Mouse (Mus musculus): ENCODE measurements around the gene Insyn1. TPM values are rescaled to one million over a fixed set of nuclear protein-coding genes. Genes with fewer than 3 reads are reported as not detected.
A peak's percentile ranks its signal among the peaks of the same experiment; 100 is the strongest.

The Insyn1 gene
- total and polyA plus RNA-seq, 2 experiments from 2014 or later: 7.2 to 131 TPM

GRCm38 (mm10) chr9:58467345-58468025 is 20.9 kb upstream of the Insyn1 start:
- no peak for TF ChIP-seq CTCF (IDR thresholded peaks at IDR 0.05)
- peak overlapping the region; percentile 14 for H3K27ac ChIP-seq (ENCODE audit: low read depth, low read length)
- DNase-seq (ENCODE audit: low spot score) (peak; percentile 43), ATAC-seq (ENCODE audit: low FRiP score) (0 out of 2 replicates have a peak, but pooled peaks have one; percentile 56)
- no peak overlapping the region for H3K9ac ChIP-seq (replicated peaks; ENCODE audit: low read length, poor library complexity, severe bottlenecking)
- H3K27me3 ChIP-seq (ENCODE audit: insufficient read depth, low read length): no peaks in the 10 kb centered on the region
- WGBS: 48% methylated on average over 5 of the region's 5 CpGs
- H3K4me2 ChIP-seq (ENCODE audit: low read depth, low read length, poor library complexity, severe bottlenecking): no peak overlapping the region
- H3K4me3 ChIP-seq (ENCODE audit: low read depth, low read length): no peak overlapping the region
- H3K4me1 ChIP-seq (ENCODE audit: insufficient read depth, low read length): 0 out of 2 replicates have a peak, but pooled peaks cover 5% of the 10 kb centered on the region
- no peaks in the 10 kb centered on the region for H3K9me3 ChIP-seq (ENCODE audit: low read length)
- no peaks in the 10 kb centered on the region for H3K36me3 ChIP-seq (ENCODE audit: insufficient read depth, low read length)

GRCm38 (mm10) chr9:58470466-58470865 is 17.9 kb upstream of the Insyn1 start:
- H3K4me3 ChIP-seq (ENCODE audit: low read depth, low read length): no peak overlapping the region
- 37% methylated on average over 6 of the region's 6 CpGs for WGBS
- ATAC-seq (ENCODE audit: low FRiP score): no peak
- no peaks in the 10 kb centered on the region for H3K27me3 ChIP-seq (ENCODE audit: insufficient read depth, low read length)
- H3K36me3 ChIP-seq (ENCODE audit: insufficient read depth, low read length): no peaks in the 10 kb centered on the region
- no peak overlapping the region for H3K9ac ChIP-seq (replicated peaks; ENCODE audit: low read length, poor library complexity, severe bottlenecking)
- no peak overlapping the region for H3K27ac ChIP-seq (ENCODE audit: low read depth, low read length)
- H3K4me1 ChIP-seq (ENCODE audit: insufficient read depth, low read length): peaks cover 14% of the 10 kb centered on the region; the same call in 1 of the 2 replicates
- H3K4me2 ChIP-seq (ENCODE audit: low read depth, low read length, poor library complexity, severe bottlenecking): no peak overlapping the region
- no peak for TF ChIP-seq CTCF (IDR thresholded peaks at IDR 0.05)
- DNase-seq (ENCODE audit: low spot score): peak; percentile 34
- no peaks in the 10 kb centered on the region for H3K9me3 ChIP-seq (ENCODE audit: low read length)

GRCm38 (mm10) chr9:58473211-58473815 is 15.1 kb upstream of the Insyn1 start:
- TF ChIP-seq CTCF (IDR thresholded peaks at IDR 0.05): no peak
- no peak overlapping the region for H3K4me2 ChIP-seq (ENCODE audit: low read depth, low read length, poor library complexity, severe bottlenecking)
- no peak overlapping the region for H3K9ac ChIP-seq (replicated peaks; ENCODE audit: low read length, poor library complexity, severe bottlenecking)
- H3K4me1 ChIP-seq (ENCODE audit: insufficient read depth, low read length): peaks cover 10% of the 10 kb centered on the region; the same call in 1 of the 2 replicates
- no peak overlapping the region for H3K4me3 ChIP-seq (ENCODE audit: low read depth, low read length)
- ATAC-seq (ENCODE audit: low FRiP score): no peak
- no peak overlapping the region for H3K27ac ChIP-seq (ENCODE audit: low read depth, low read length)
- no peaks in the 10 kb centered on the region for H3K36me3 ChIP-seq (ENCODE audit: insufficient read depth, low read length)
- H3K27me3 ChIP-seq (ENCODE audit: insufficient read depth, low read length): no peaks in the 10 kb centered on the region
- 79% methylated on average over 8 of the region's 8 CpGs for WGBS
- DNase-seq (ENCODE audit: low spot score): no peak
- no peaks in the 10 kb centered on the region for H3K9me3 ChIP-seq (ENCODE audit: low read length)

GRCm38 (mm10) chr9:58487076-58487475 is 1.3 kb upstream of the Insyn1 start:
- Histone ChIP-seq H3K27ac (ENCODE audit: low read depth, low read length) (no peak overlapping the region), H3K4me3 (ENCODE audit: low read depth, low read length) (no peak overlapping the region), H3K4me1 (ENCODE audit: insufficient read depth, low read length) (peaks cover 6% of the 10 kb centered on the region), H3K27me3 (ENCODE audit: insufficient read depth, low read length) (no peaks in the 10 kb centered on the region), H3K4me2 (ENCODE audit: low read depth, low read length, poor library complexity, severe bottlenecking) (peak overlapping the region; percentile 97; the same call in 1 of the 2 replicates), H3K9ac (replicated peaks; ENCODE audit: low read length, poor library complexity, severe bottlenecking) (no peak overlapping the region), H3K36me3 (ENCODE audit: insufficient read depth, low read length) (no peaks in the 10 kb centered on the region), H3K9me3 (ENCODE audit: low read length) (no peaks in the 10 kb centered on the region)
- no peak for ATAC-seq (ENCODE audit: low FRiP score)
- DNase-seq (ENCODE audit: low spot score): no peak
- WGBS: 20% methylated on average over 3 of the region's 3 CpGs
- no peak for TF ChIP-seq CTCF (IDR thresholded peaks at IDR 0.05)

- peaks cover 6% of the 10 kb centered on the region for H3K4me1 ChIP-seq (ENCODE audit: insufficient read depth, low read length)
- ATAC-seq (ENCODE audit: low FRiP score) (peak; percentile 35), DNase-seq (ENCODE audit: low spot score) (peak; percentile 39)
- H3K36me3 ChIP-seq (ENCODE audit: insufficient read depth, low read length): peaks cover 6% of the 10 kb centered on the region; the same call in 1 of the 2 replicates
- peak overlapping the region; percentile 97 for H3K4me2 ChIP-seq (ENCODE audit: low read depth, low read length, poor library complexity, severe bottlenecking)
- 5% methylated on average over 13 of the region's 13 CpGs for WGBS
- H3K27ac ChIP-seq (ENCODE audit: low read depth, low read length): peak overlapping the region; percentile 92
- TF ChIP-seq CTCF (IDR thresholded peaks at IDR 0.05): no peak
- H3K4me3 ChIP-seq (ENCODE audit: low read depth, low read length): peak overlapping the region; percentile 88
- no peaks in the 10 kb centered on the region for H3K9me3 ChIP-seq (ENCODE audit: low read length)
- H3K27me3 ChIP-seq (ENCODE audit: insufficient read depth, low read length): no peaks in the 10 kb centered on the region
- peak overlapping the region; percentile 90 for H3K9ac ChIP-seq (replicated peaks; ENCODE audit: low read length, poor library complexity, severe bottlenecking)
Measured at GRCm38 (mm10) chr9:58489133-58489864, 896 bp downstream of the Insyn1 start.
